Mouse (Mus musculus) embryonic facial prominence, embryonic 11.5 days (tissue): ENCODE data around the gene Picalm. TPM values are rescaled to one million over a fixed set of nuclear protein-coding genes. Genes with fewer than 3 reads are reported as not detected.
"Not testable (repeated sequence)": the region's sequence is repeated elsewhere in the genome, so short reads cannot be mapped to it uniquely, and the experiment has no call there.

Experiments used
- ATAC-seq: fragments of 200-750 bp; cut with Nextera tagmentation; replicated peaks from 2 replicates; pipeline ENCODE4 v1.8.0; 2017; ENCODE audit warnings: low read depth; ENCODE audit not compliant: insufficient number of reproducible peaks, low FRiP score, low TSS enrichment
- DNase-seq: peaks from one replicate; pipeline ENCODE4 v3.0.0-alpha.2; 2015; ENCODE audit warnings: low spot score
- H3K27ac ChIP-seq: fragments of 300-500 bp; sonication (generic); replicated peaks from 2 replicates; pipeline ENCODE4 v1.5.1; 2014; ENCODE audit warnings: mild to moderate bottlenecking, low read depth, low read length, control low read depth
- H3K27me3 ChIP-seq: fragments of 300-500 bp; sonication (generic); 2 replicates; pipeline ENCODE4 v1.6.1; 2014; ENCODE audit warnings: mild to moderate bottlenecking, low read length, moderate library complexity, mixed read lengths; ENCODE audit not compliant: control insufficient read depth, insufficient read depth
- H3K36me3 ChIP-seq: fragments of 300-500 bp; sonication (generic); replicated peaks from 2 replicates; pipeline ENCODE4 v1.6.1; 2014; ENCODE audit warnings: low read depth, mild to moderate bottlenecking, low read length, moderate library complexity, mixed read lengths; ENCODE audit not compliant: control insufficient read depth, insufficient read depth
- H3K4me1 ChIP-seq: fragments of 300-500 bp; sonication (generic); 2 replicates; pipeline ENCODE4 v1.6.1; 2014; ENCODE audit warnings: low read length, mixed read lengths; ENCODE audit not compliant: control insufficient read depth, insufficient read depth
- H3K4me2 ChIP-seq: fragments of 300-500 bp; sonication (generic); 2 replicates; pipeline ENCODE4 v1.6.1; 2014; ENCODE audit warnings: low read depth, mild to moderate bottlenecking, control low read depth, low read length, moderate library complexity
- H3K4me3 ChIP-seq: fragments of 300-500 bp; sonication (generic); 2 replicates; pipeline ENCODE4 v1.5.1; 2014; ENCODE audit warnings: low read depth, low read length, control low read depth
- H3K9ac ChIP-seq: fragments of 300-500 bp; sonication (generic); replicated peaks from 2 replicates; pipeline ENCODE4 v1.6.1; 2014; ENCODE audit warnings: mild to moderate bottlenecking, control low read depth, low read length
- H3K9me3 ChIP-seq: fragments of 300-500 bp; sonication (generic); replicated peaks from 2 replicates; pipeline ENCODE4 v1.6.1; 2016; ENCODE audit warnings: mild to moderate bottlenecking, low read length, inconsistent platforms, mixed read lengths; ENCODE audit not compliant: control insufficient read depth
- WGBS: fragments of 180-500 bp; shearing (Covaris S2); extraction: QIAGEN DNeasy Blood & Tissue Kit; methylation state at CpG from one replicate; pipeline ENCODE4 v1.1.7; 2014; 5-methylcytosine and 5-hydroxymethylcytosine counted together
- polyA plus RNA-seq: library from polyadenylated mRNA; unstranded; fragments of >200 nt; fragmentation: Nextera tagmentation; extraction: Ambion mirVana; gene quantifications from 2 replicates; pipeline ENCODE4 v1.2.1, GENCODE M21; 2014

Picalm gene
- polyA plus RNA-seq, 1 experiment from 2014 or later = 32.1 TPM

DNA sequence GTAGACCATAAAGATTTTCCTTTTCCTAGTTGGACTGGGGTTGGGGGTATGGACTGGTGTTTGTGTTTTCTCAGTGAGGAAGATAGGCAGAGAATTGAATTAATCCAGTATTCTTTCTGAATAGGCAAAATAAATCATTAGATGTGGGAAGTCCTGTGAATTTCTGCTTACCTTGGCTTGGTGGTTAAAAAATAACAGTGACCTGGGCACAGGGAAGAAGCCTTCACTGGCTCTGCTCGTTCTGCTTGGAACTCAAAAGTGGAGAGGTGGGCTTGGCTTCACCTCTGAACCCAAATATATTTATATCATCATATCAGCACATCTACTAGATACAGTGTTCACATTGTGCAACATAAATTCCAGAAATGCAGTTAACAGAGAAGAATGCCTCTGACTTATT, 18.5 kb downstream of the Picalm start:
- Histone ChIP-seq H3K4me3 (no peak overlapping the region), H3K27ac (no peak overlapping the region), H3K27me3 (no peaks in the 10 kb centered on the region), H3K9me3 (no peaks in the 10 kb centered on the region), H3K9ac (no peak overlapping the region), H3K4me1 (no peaks in the 10 kb centered on the region), H3K36me3 (no peaks in the 10 kb centered on the region; the same call in 1 of the 2 replicates), H3K4me2 (no peak overlapping the region)
- ATAC-seq = no peak
- DNase-seq = no peak
- 71% methylated on average over 1 of the region's 1 CpGs for WGBS

DNA sequence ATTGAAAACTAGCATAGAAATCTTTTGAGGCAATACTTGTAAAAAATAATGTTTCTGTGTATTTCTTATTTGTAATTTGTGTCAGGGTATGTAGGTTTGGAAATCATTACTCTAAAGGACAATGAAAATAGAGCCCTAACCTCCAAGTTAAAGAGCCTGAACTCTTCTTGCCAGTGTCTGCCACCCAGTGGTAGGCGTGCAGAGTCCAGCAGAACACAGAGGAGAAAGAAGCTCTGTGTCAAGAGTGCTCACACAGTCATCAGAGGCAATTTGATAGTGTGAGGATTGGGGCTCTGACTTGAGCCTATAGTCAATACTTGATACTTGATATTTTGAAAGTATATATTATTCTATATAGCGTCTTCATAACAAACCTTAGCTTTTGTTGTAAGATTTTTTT, 20.3 kb downstream of the Picalm start:
- no peak overlapping the region for H3K4me3 ChIP-seq
- H3K9ac ChIP-seq = no peak overlapping the region
- no peaks in the 10 kb centered on the region; the same call in 1 of the 2 replicates for H3K36me3 ChIP-seq
- H3K9me3 ChIP-seq = no peaks in the 10 kb centered on the region
- peak; percentile 54 for DNase-seq
- H3K27me3 ChIP-seq = no peaks in the 10 kb centered on the region
- H3K4me1 ChIP-seq = no peaks in the 10 kb centered on the region
- H3K27ac ChIP-seq = no peak overlapping the region
- no peak for ATAC-seq
- WGBS = 43% methylated on average over 2 of the region's 2 CpGs
- no peak overlapping the region for H3K4me2 ChIP-seq

DNA sequence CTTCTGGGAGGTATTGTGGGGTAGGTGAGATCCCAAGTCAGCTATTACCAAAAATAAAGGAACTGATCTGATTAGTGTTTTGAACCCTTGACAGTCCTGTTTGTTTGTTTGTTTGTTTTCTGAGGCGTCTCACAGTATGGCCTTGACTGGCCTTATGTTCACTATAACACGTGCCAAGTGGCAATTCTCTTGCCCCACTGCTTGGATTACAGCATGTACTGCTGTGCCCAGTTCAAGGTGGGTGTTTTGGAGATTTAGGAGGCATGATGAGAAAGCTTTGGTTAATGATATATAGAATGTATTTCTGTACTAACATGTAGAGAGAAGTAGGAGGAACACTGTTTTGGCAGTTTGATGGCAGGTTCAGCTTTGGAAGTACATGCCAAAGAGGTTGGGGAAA, 28.0 kb downstream of the Picalm start:
- H3K27me3 ChIP-seq = no peaks in the 10 kb centered on the region
- no peak overlapping the region for H3K4me3 ChIP-seq
- no peaks in the 10 kb centered on the region for H3K4me1 ChIP-seq
- DNase-seq (no peak), ATAC-seq (no peak)
- WGBS = 84% methylated on average over 2 of the region's 2 CpGs
- H3K9me3 ChIP-seq = no peaks in the 10 kb centered on the region
- H3K4me2 ChIP-seq = no peak overlapping the region
- H3K36me3 ChIP-seq = peaks cover 2% of the 10 kb centered on the region; the same call in 1 of the 2 replicates
- H3K27ac ChIP-seq = no peak overlapping the region
- H3K9ac ChIP-seq = no peak overlapping the region

DNA sequence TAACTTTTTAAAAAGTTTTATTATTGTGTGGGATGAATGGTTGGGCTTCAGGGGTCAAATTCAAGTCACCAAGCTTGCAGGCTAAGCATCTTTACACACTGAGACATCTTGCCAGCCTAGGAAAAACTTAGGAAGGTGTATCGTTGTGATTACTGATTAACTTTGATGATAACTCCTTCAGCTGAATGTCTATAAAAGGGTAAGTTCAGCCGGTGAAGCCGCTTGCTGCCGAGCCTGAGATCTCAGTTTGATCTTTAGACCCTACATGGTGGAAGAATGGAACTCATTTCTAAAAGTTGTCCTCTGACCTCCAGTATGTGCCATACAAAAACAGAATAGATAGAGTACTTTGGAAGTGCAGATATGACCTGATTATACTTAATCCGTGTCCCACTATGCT, 30.6 kb downstream of the Picalm start:
- no peak overlapping the region for H3K4me2 ChIP-seq
- peaks cover 2% of the 10 kb centered on the region; the same call in 1 of the 2 replicates for H3K36me3 ChIP-seq
- H3K4me1 ChIP-seq = no peaks in the 10 kb centered on the region
- no peak overlapping the region for H3K9ac ChIP-seq
- 88% methylated on average over 5 of the region's 5 CpGs for WGBS
- DNase-seq = no peak
- H3K27ac ChIP-seq = no peak overlapping the region
- H3K4me3 ChIP-seq = no peak overlapping the region
- no peaks in the 10 kb centered on the region for H3K27me3 ChIP-seq
- no peak for ATAC-seq
- no peaks in the 10 kb centered on the region for H3K9me3 ChIP-seq

DNA sequence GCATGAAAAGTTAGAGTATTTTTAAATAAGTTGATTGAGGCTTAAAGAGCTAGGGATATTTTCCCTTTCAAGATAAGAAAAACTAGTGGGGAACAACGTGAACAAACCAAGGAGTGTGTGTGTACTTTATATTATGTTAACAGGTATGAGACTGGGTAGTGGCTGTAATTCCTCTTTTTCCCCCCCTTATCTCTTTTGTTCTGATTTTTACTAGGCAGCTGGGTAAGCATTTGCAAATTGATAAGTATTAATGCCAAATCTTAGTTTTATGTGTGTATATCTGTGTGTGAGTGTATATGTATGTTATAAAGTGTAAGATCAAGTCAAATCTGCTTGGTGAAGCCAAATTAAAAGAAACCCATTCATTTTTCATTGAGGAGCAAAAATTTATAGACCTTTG, 34.3 kb downstream of the Picalm start:
- H3K4me2 ChIP-seq = no peak overlapping the region
- H3K36me3 ChIP-seq = peaks cover 10% of the 10 kb centered on the region

DNA sequence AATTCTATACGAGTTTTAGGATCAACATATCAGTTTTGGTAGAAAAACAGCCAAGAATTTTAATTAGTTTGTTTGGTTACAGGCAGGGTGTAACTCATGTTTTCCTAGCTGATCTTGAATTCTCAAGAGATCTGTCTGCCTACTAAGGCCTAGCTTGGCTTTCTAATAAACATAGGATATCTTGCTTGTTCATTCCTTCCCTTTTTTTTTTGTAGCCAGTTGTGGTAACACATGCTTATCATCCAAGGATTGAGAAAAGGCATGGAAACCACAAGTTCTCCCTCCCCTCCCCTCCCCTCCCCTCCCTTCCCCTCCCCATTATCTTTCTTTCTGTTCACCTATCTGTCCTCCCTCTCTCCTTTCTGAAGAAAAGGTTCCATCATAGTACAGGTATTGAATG, 36.0 kb downstream of the Picalm start:
- ATAC-seq = no peak
- H3K4me2 ChIP-seq = no peak overlapping the region
- no peak overlapping the region for H3K27ac ChIP-seq
- peaks cover 10% of the 10 kb centered on the region for H3K36me3 ChIP-seq
- 76% methylated on average over 1 of the region's 1 CpGs for WGBS
- no peak overlapping the region for H3K4me3 ChIP-seq
- H3K27me3 ChIP-seq = no peaks in the 10 kb centered on the region
- H3K9me3 ChIP-seq = no peaks in the 10 kb centered on the region
- no peak overlapping the region for H3K9ac ChIP-seq
- no peaks in the 10 kb centered on the region for H3K4me1 ChIP-seq
- no peak for DNase-seq

More for the DNA sequence above, 34.3 kb downstream of the Picalm start:
- no peaks in the 10 kb centered on the region for H3K27me3 ChIP-seq
- H3K27ac ChIP-seq = no peak overlapping the region
- H3K4me1 ChIP-seq = no peaks in the 10 kb centered on the region
- no peak overlapping the region for H3K4me3 ChIP-seq
- H3K9me3 ChIP-seq = no peaks in the 10 kb centered on the region
- WGBS = 97% methylated on average over 1 of the region's 1 CpGs
- no peak for DNase-seq
- no peak for ATAC-seq
- no peak overlapping the region for H3K9ac ChIP-seq

DNA sequence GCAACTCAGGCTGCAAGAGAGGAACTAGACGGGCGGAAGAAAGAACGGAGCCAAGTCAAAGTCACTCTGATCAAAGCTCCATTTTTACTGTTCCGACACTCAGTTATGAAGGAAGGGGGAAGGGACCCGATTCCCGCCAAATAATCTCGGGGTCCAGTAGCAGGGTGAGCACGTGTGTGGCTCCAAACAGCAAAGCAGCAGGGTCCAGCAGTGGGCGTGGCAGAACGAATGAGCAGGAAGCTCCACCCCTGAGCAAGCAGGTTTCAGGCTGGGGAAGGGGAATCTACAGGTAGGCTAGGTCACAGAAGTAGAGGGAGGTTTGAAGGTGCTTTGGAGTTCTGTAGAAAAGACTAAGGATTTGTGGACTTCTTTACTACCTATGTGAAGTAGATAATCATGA, 37.8 kb downstream of the Picalm start:
- H3K27me3 ChIP-seq, H3K36me3 ChIP-seq, H3K4me2 ChIP-seq, DNase-seq, H3K27ac ChIP-seq, H3K4me1 ChIP-seq, H3K9me3 ChIP-seq, H3K9ac ChIP-seq, ATAC-seq, H3K4me3 ChIP-seq: not testable (repeated sequence)
- 77% methylated on average over 10 of the region's 10 CpGs for WGBS

DNA sequence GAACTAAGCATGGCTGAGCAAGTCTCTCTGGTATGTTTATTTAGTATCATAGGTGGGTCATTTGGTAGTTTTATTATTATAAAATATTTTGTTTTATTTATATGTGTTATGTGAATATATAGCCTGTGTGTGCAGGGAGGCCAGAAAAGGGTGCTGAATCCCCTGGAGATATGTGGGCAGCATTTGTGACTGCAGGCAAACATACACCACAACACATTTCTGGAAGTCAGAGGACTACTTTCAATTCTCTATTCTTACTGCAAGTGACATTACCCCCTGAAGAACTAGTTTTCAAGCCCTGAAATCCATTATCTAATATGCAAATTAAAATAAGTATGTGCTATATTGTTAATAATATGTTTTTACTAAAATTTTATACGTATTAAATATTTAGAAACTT, 43.8 kb downstream of the Picalm start:
- Histone ChIP-seq H3K4me2 (no peak overlapping the region), H3K36me3 (peaks cover 2% of the 10 kb centered on the region)

More for the DNA sequence above, 43.8 kb downstream of the Picalm start:
- H3K4me1 ChIP-seq = no peaks in the 10 kb centered on the region
- 96% methylated on average over 1 of the region's 1 CpGs for WGBS
- H3K4me3 ChIP-seq = no peak overlapping the region
- DNase-seq (no peak), ATAC-seq (no peak)
- H3K27me3 ChIP-seq = no peaks in the 10 kb centered on the region
- H3K9me3 ChIP-seq = no peaks in the 10 kb centered on the region
- no peak overlapping the region for H3K9ac ChIP-seq
- no peak overlapping the region for H3K27ac ChIP-seq
